Mouse (Mus musculus) midbrain, embryonic 14.5 days (tissue): ENCODE measurements around the gene Ncl. TPM values are rescaled to one million over a fixed set of nuclear protein-coding genes. Genes with fewer than 3 reads are reported as not detected.

Experiments used
- ATAC-seq: fragments of 200-750 bp; cut with Nextera tagmentation; 2 replicates; pipeline ENCODE4 v1.8.0; 2017; ENCODE audit warnings: moderate number of reproducible peaks, moderate library complexity; ENCODE audit not compliant: low FRiP score, low TSS enrichment
- DNase-seq: peaks from one replicate; pipeline ENCODE4 v3.0.0-alpha.2; 2015
- H3K27ac ChIP-seq: fragments of 300-500 bp; sonication (generic); replicated peaks from 2 replicates; pipeline ENCODE4 v1.5.1; 2014; ENCODE audit warnings: mild to moderate bottlenecking, low read depth, low read length, moderate library complexity
- H3K27me3 ChIP-seq: fragments of 300-500 bp; sonication (generic); 2 replicates; pipeline ENCODE4 v1.6.1; 2014; ENCODE audit warnings: low read length, control low read depth, mixed read lengths; ENCODE audit not compliant: control insufficient read depth, insufficient read depth
- H3K36me3 ChIP-seq: fragments of 300-500 bp; sonication (generic); 2 replicates; pipeline ENCODE4 v1.6.1; 2014; ENCODE audit warnings: low read length, control low read depth; ENCODE audit not compliant: control insufficient read depth, insufficient read depth
- H3K4me1 ChIP-seq: fragments of 300-500 bp; sonication (generic); 2 replicates; pipeline ENCODE4 v1.6.1; 2014; ENCODE audit warnings: mild to moderate bottlenecking, antibody characterized with exemption, low read length, control low read depth; ENCODE audit not compliant: control insufficient read depth, insufficient read depth
- H3K4me2 ChIP-seq: fragments of 300-500 bp; sonication (generic); 2 replicates; pipeline ENCODE4 v1.6.1; 2014; ENCODE audit warnings: mild to moderate bottlenecking, low read length, moderate library complexity
- H3K4me3 ChIP-seq: fragments of 300-500 bp; sonication (generic); replicated peaks from 2 replicates; pipeline ENCODE4 v1.5.1; 2014; ENCODE audit warnings: low read depth, low read length
- H3K9ac ChIP-seq: fragments of 300-500 bp; sonication (generic); replicated peaks from 2 replicates; pipeline ENCODE4 v1.6.1; 2014; ENCODE audit warnings: mild to moderate bottlenecking, low read length, moderate library complexity
- H3K9me3 ChIP-seq: fragments of 300-500 bp; sonication (generic); 2 replicates; pipeline ENCODE4 v1.6.1; 2016; ENCODE audit warnings: low read length, control low read depth, mixed read lengths; ENCODE audit not compliant: control insufficient read depth
- WGBS: fragments of 180-500 bp; shearing (Covaris S2); extraction: QIAGEN DNeasy Blood & Tissue Kit; methylation state at CpG from one replicate; pipeline ENCODE4 v1.1.7; 2014; 5-methylcytosine and 5-hydroxymethylcytosine counted together
- polyA plus RNA-seq: library from polyadenylated mRNA; unstranded; fragments of >200 nt; fragmentation: Nextera tagmentation; extraction: Ambion mirVana; gene quantifications from 2 replicates; pipeline ENCODE4 v1.2.1, GENCODE M21; 2014

Ncl gene
- polyA plus RNA-seq, 1 experiment from 2014 or later = 154 TPM

- no peak overlapping the region for H3K9ac ChIP-seq
- H3K9me3 ChIP-seq = no peaks in the 10 kb centered on the region
- no peak overlapping the region for H3K4me3 ChIP-seq
- H3K27me3 ChIP-seq = no peaks in the 10 kb centered on the region
- no peak overlapping the region for H3K27ac ChIP-seq
- no peaks in the 10 kb centered on the region for H3K36me3 ChIP-seq
- DNase-seq (peak; percentile 77), ATAC-seq (peak; percentile 67; the same call in 1 of the 2 replicates)
- WGBS = 51% methylated on average over 10 of the region's 10 CpGs
- H3K4me1 ChIP-seq = no peaks in the 10 kb centered on the region
- H3K4me2 ChIP-seq = no peak overlapping the region
Observed at GRCm38 (mm10) chr1:86371997-86372396, 12.8 kb upstream of the Ncl start.

GRCm38 (mm10) chr1:86368086-86368485, 8.9 kb upstream of the Ncl start:
- Histone ChIP-seq H3K27ac (no peak overlapping the region), H3K4me2 (no peak overlapping the region), H3K9ac (no peak overlapping the region), H3K4me3 (no peak overlapping the region), H3K9me3 (no peaks in the 10 kb centered on the region), H3K4me1 (no peaks in the 10 kb centered on the region), H3K36me3 (no peaks in the 10 kb centered on the region), H3K27me3 (no peaks in the 10 kb centered on the region)
- DNase-seq = no peak
- 70% methylated on average over 4 of the region's 4 CpGs for WGBS
- no peak for ATAC-seq

GRCm38 (mm10) chr1:86363671-86364070, 4.5 kb upstream of the Ncl start:
- no peaks in the 10 kb centered on the region for H3K27me3 ChIP-seq
- H3K27ac ChIP-seq = no peak overlapping the region
- no peak overlapping the region for H3K4me3 ChIP-seq
- H3K36me3 ChIP-seq = no peaks in the 10 kb centered on the region
- ATAC-seq = no peak
- no peaks in the 10 kb centered on the region for H3K9me3 ChIP-seq
- WGBS = 11% methylated on average over 6 of the region's 6 CpGs
- peak; percentile 52 for DNase-seq
- no peak overlapping the region for H3K4me2 ChIP-seq
- H3K4me1 ChIP-seq = peaks cover 11% of the 10 kb centered on the region
- no peak overlapping the region for H3K9ac ChIP-seq

- Histone ChIP-seq H3K9ac (no peak overlapping the region), H3K27ac (no peak overlapping the region), H3K9me3 (no peaks in the 10 kb centered on the region), H3K36me3 (peaks cover 6% of the 10 kb centered on the region), H3K27me3 (no peaks in the 10 kb centered on the region), H3K4me2 (no peak overlapping the region), H3K4me3 (no peak overlapping the region), H3K4me1 (peaks cover 17% of the 10 kb centered on the region)
- no peak for ATAC-seq
- no peak for DNase-seq
- WGBS = 98% methylated on average over 4 of the region's 4 CpGs
Observed at GRCm38 (mm10) chr1:86361852-86362615, 2.8 kb upstream of the Ncl start.

GRCm38 (mm10) chr1:86360441-86360840, 1.2 kb upstream of the Ncl start:
- Histone ChIP-seq H3K9me3 (no peaks in the 10 kb centered on the region), H3K4me3 (peak overlapping the region; percentile 87), H3K36me3 (peaks cover 22% of the 10 kb centered on the region), H3K9ac (peak overlapping the region; percentile 82), H3K4me1 (peaks cover 17% of the 10 kb centered on the region), H3K27me3 (no peaks in the 10 kb centered on the region), H3K4me2 (peak overlapping the region; percentile 73), H3K27ac (no peak overlapping the region)
- DNase-seq (no peak), ATAC-seq (no peak)
- 17% methylated on average over 12 of the region's 12 CpGs for WGBS

- Histone ChIP-seq H3K9ac (peak overlapping the region; percentile 82), H3K27me3 (no peaks in the 10 kb centered on the region), H3K4me1 (peaks cover 17% of the 10 kb centered on the region), H3K4me2 (peak overlapping the region; percentile 73), H3K36me3 (peaks cover 29% of the 10 kb centered on the region), H3K4me3 (peak overlapping the region; percentile 87), H3K27ac (peak overlapping the region; percentile 98), H3K9me3 (no peaks in the 10 kb centered on the region)
- ATAC-seq = peak; percentile 31
- no peak for DNase-seq
- under 1% methylated on average over 26 of the region's 26 CpGs for WGBS
Observed at GRCm38 (mm10) chr1:86359798-86360179, 589 bp upstream of the Ncl start.

GRCm38 (mm10) chr1:86358229-86358905, 833 bp downstream of the Ncl start:
- ATAC-seq (peak; percentile 57), DNase-seq (no peak)
- H3K4me3 ChIP-seq = peak overlapping the region; percentile 87
- no peaks in the 10 kb centered on the region for H3K27me3 ChIP-seq
- WGBS = under 1% methylated on average over 39 of the region's 41 CpGs
- peaks cover 17% of the 10 kb centered on the region for H3K4me1 ChIP-seq
- peaks cover 43% of the 10 kb centered on the region for H3K36me3 ChIP-seq
- H3K9me3 ChIP-seq = no peaks in the 10 kb centered on the region
- peak overlapping the region; percentile 89 for H3K4me2 ChIP-seq
- peak overlapping the region; percentile 84 for H3K9ac ChIP-seq
- H3K27ac ChIP-seq = peak overlapping the region; percentile 98

GRCm38 (mm10) chr1:86354186-86354585, 5.0 kb downstream of the Ncl start:
- H3K9me3 ChIP-seq = no peaks in the 10 kb centered on the region
- WGBS = 83% methylated on average over 2 of the region's 2 CpGs
- peaks cover 84% of the 10 kb centered on the region for H3K36me3 ChIP-seq
- H3K27me3 ChIP-seq = no peaks in the 10 kb centered on the region
- no peak overlapping the region for H3K4me3 ChIP-seq
- H3K4me2 ChIP-seq = no peak overlapping the region
- DNase-seq (no peak), ATAC-seq (no peak)
- no peak overlapping the region for H3K27ac ChIP-seq
- H3K4me1 ChIP-seq = peaks cover 5% of the 10 kb centered on the region; the same call in 1 of the 2 replicates
- H3K9ac ChIP-seq = no peak overlapping the region

- peaks cover 89% of the 10 kb centered on the region for H3K36me3 ChIP-seq
- H3K27me3 ChIP-seq = no peaks in the 10 kb centered on the region
- 90% methylated on average over 8 of the region's 8 CpGs for WGBS
- H3K9me3 ChIP-seq = no peaks in the 10 kb centered on the region
- ATAC-seq (no peak), DNase-seq (no peak)
- no peaks in the 10 kb centered on the region for H3K4me1 ChIP-seq
- H3K4me3 ChIP-seq = no peak overlapping the region
- H3K4me2 ChIP-seq = no peak overlapping the region
- no peak overlapping the region for H3K9ac ChIP-seq
- no peak overlapping the region for H3K27ac ChIP-seq
Observed at GRCm38 (mm10) chr1:86350576-86350975, 8.6 kb downstream of the Ncl start.
